Mouse (Mus musculus): Measurements from ENCODE around the gene Tmem213. TPM values are rescaled to one million over a fixed set of nuclear protein-coding genes. Genes with fewer than 3 reads are reported as not detected.

Tmem213 gene
- polyA plus RNA-seq (2012; ENCODE audit: insufficient read depth, insufficient read length, low replicate concordance, missing spikeins) = not detected in 2 replicates

- WGBS = 60% methylated on average over 9 of the region's 9 CpGs
- H3K4me1 ChIP-seq (ENCODE audit: control insufficient read depth, insufficient read depth, low read length) = peaks cover 4% of the 10 kb centered on the region
- TF ChIP-seq CTCF (IDR thresholded peaks at IDR 0.05; ENCODE audit: insufficient read depth, low read depth, low read length) = no peak
- TF ChIP-seq POLR2A (IDR thresholded peaks at IDR 0.05; ENCODE audit: insufficient read depth, low read depth, low read length) = no peak
- no peak within 1 kb of the TSS for H3K4me3 ChIP-seq (ENCODE audit: insufficient read depth, low read depth, low read length)
- H3K27ac ChIP-seq (ENCODE audit: insufficient read depth, low read depth, low read length) = no peak within 1 kb of the TSS
Observed at GRCm38 (mm10) chr6:38109160-38109795, at the start of gene Tmem213. Gene Tmem213 (plus strand): TSS chr6:38109255.

GRCm38 (mm10) chr6:38064621-38065020 is 44.4 kb upstream of the Tmem213 start:
- Histone ChIP-seq H3K4me3 (ENCODE audit: insufficient read depth, low read depth, low read length) (no peak overlapping the region), H3K27ac (ENCODE audit: insufficient read depth, low read depth, low read length) (no peak overlapping the region), H3K4me1 (ENCODE audit: control insufficient read depth, insufficient read depth, low read length) (peaks cover 7% of the 10 kb centered on the region)
- TF ChIP-seq POLR2A (IDR thresholded peaks at IDR 0.05; ENCODE audit: insufficient read depth, low read depth, low read length) (no peak), CTCF (IDR thresholded peaks at IDR 0.05; ENCODE audit: insufficient read depth, low read depth, low read length) (no peak)
- 77% methylated on average over 2 of the region's 2 CpGs for whole genome bisulfite sequencing

DNA sequence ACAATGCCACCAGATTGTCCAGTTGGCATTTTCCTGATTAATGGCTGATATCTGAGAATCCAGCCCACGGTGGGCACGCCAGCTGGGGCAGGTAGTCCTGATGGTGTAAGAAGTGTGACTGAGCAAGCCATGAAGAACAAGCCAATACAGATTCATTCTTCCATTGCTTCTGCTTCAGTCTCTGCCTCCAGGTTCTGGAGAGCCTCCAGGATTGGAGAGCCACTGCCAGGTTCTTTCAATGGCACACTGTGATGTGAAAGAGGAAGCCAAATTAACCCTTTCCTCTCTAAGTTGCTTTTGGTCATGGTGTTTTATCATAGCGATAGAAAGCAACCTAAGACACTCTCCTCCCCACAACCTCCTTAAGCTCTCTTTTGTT is 43.9 kb upstream of the Tmem213 start:
- no peak overlapping the region for H3K4me3 ChIP-seq (ENCODE audit: insufficient read depth, low read depth, low read length)
- WGBS = 53% methylated on average over 3 of the region's 3 CpGs
- H3K27ac ChIP-seq (ENCODE audit: insufficient read depth, low read depth, low read length) = no peak overlapping the region
- H3K4me1 ChIP-seq (ENCODE audit: control insufficient read depth, insufficient read depth, low read length) = peaks cover 7% of the 10 kb centered on the region
- no peak for TF ChIP-seq CTCF (IDR thresholded peaks at IDR 0.05; ENCODE audit: insufficient read depth, low read depth, low read length)
- TF ChIP-seq POLR2A (IDR thresholded peaks at IDR 0.05; ENCODE audit: insufficient read depth, low read depth, low read length) = no peak

- 46% methylated on average over 11 of the region's 11 CpGs for WGBS
- TF ChIP-seq POLR2A (IDR thresholded peaks at IDR 0.05; ENCODE audit: insufficient read depth, low read depth, low read length) (no peak), CTCF (IDR thresholded peaks at IDR 0.05; ENCODE audit: insufficient read depth, low read depth, low read length) (no peak)
- Histone ChIP-seq H3K4me3 (ENCODE audit: insufficient read depth, low read depth, low read length) (no peak overlapping the region), H3K27ac (ENCODE audit: insufficient read depth, low read depth, low read length) (no peak overlapping the region), H3K4me1 (ENCODE audit: control insufficient read depth, insufficient read depth, low read length) (peaks cover 7% of the 10 kb centered on the region)
Observed at GRCm38 (mm10) chr6:38065501-38066122, 43.4 kb upstream of the Tmem213 start.

GRCm38 (mm10) chr6:38066215-38066614 is 42.8 kb upstream of the Tmem213 start:
- Histone ChIP-seq H3K4me3 (ENCODE audit: insufficient read depth, low read depth, low read length) (no peak overlapping the region), H3K4me1 (ENCODE audit: control insufficient read depth, insufficient read depth, low read length) (peaks cover 7% of the 10 kb centered on the region), H3K27ac (ENCODE audit: insufficient read depth, low read depth, low read length) (no peak overlapping the region)
- whole genome bisulfite sequencing = 1% methylated on average over 5 of the region's 5 CpGs
- TF ChIP-seq CTCF (IDR thresholded peaks at IDR 0.05; ENCODE audit: insufficient read depth, low read depth, low read length) (0 out of 2 replicates have a peak, but pooled peaks have one; percentile 22), POLR2A (IDR thresholded peaks at IDR 0.05; ENCODE audit: insufficient read depth, low read depth, low read length) (no peak)

DNA sequence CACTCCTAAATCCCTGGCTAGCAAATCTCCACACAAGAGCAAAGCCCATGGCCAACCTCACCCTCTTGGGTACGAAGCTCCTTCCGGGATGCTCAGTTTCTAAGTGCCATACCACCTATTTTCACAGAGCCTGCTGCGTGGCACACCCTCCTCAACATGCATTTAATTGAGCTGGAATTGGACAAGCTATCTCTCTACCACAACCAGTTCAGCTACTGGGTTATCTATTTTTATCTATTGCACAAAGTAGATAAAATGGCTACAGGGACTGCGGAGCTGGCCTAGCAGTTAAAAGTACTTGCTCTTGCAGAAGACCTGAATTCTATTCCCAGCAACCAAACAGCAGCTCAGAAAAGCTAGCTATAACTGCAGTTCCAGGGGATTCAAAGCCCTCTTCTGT is 37.8 kb upstream of the Tmem213 start:
- WGBS = 88% methylated on average over 4 of the region's 4 CpGs
- TF ChIP-seq CTCF (IDR thresholded peaks at IDR 0.05; ENCODE audit: insufficient read depth, low read depth, low read length) = no peak
- no peak for TF ChIP-seq POLR2A (IDR thresholded peaks at IDR 0.05; ENCODE audit: insufficient read depth, low read depth, low read length)
- H3K27ac ChIP-seq (ENCODE audit: insufficient read depth, low read depth, low read length) = no peak overlapping the region
- no peak overlapping the region for H3K4me3 ChIP-seq (ENCODE audit: insufficient read depth, low read depth, low read length)
- peaks cover under 1% of the 10 kb centered on the region; the same call in 1 of the 2 replicates for H3K4me1 ChIP-seq (ENCODE audit: control insufficient read depth, insufficient read depth, low read length)

GRCm38 (mm10) chr6:38072137-38072796 is 36.8 kb upstream of the Tmem213 start:
- H3K4me1 ChIP-seq (ENCODE audit: control insufficient read depth, insufficient read depth, low read length) = no peaks in the 10 kb centered on the region
- no peak overlapping the region for H3K4me3 ChIP-seq (ENCODE audit: insufficient read depth, low read depth, low read length)
- H3K27ac ChIP-seq (ENCODE audit: insufficient read depth, low read depth, low read length) = no peak overlapping the region
- 84% methylated on average over 5 of the region's 5 CpGs for WGBS
- TF ChIP-seq CTCF (IDR thresholded peaks at IDR 0.05; ENCODE audit: insufficient read depth, low read depth, low read length) = no peak
- TF ChIP-seq POLR2A (IDR thresholded peaks at IDR 0.05; ENCODE audit: insufficient read depth, low read depth, low read length) = no peak

DNA sequence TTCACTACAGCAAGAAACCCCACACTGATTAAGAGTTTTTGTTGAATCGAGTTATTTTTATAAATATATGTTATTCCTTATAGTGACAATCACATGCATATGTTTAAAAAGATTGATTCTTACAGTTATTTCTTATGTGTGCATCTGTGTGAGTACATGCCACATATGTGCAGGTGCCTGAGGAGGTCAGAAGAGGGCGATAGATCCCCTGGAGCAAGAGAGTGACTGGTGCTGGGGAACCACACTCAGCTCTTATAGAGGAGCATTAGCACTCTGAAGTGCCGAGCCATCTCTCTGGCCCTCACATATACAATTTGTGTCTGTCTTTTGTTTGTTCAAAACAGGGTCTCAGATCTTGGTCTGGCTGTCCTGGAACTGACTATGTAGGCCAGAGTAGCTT is 35.5 kb upstream of the Tmem213 start:
- WGBS = 91% methylated on average over 3 of the region's 3 CpGs
- Histone ChIP-seq H3K27ac (ENCODE audit: insufficient read depth, low read depth, low read length) (no peak overlapping the region), H3K4me1 (ENCODE audit: control insufficient read depth, insufficient read depth, low read length) (no peaks in the 10 kb centered on the region), H3K4me3 (ENCODE audit: insufficient read depth, low read depth, low read length) (no peak overlapping the region)
- no peak for TF ChIP-seq CTCF (IDR thresholded peaks at IDR 0.05; ENCODE audit: insufficient read depth, low read depth, low read length)
- no peak for TF ChIP-seq POLR2A (IDR thresholded peaks at IDR 0.05; ENCODE audit: insufficient read depth, low read depth, low read length)

- TF ChIP-seq POLR2A (IDR thresholded peaks at IDR 0.05; ENCODE audit: insufficient read depth, low read depth, low read length) = no peak
- TF ChIP-seq CTCF (IDR thresholded peaks at IDR 0.05; ENCODE audit: insufficient read depth, low read depth, low read length) = no peak
- Histone ChIP-seq H3K27ac (ENCODE audit: insufficient read depth, low read depth, low read length) (no peak overlapping the region), H3K4me1 (ENCODE audit: control insufficient read depth, insufficient read depth, low read length) (no peaks in the 10 kb centered on the region), H3K4me3 (ENCODE audit: insufficient read depth, low read depth, low read length) (no peak overlapping the region)
- 78% methylated on average over 4 of the region's 4 CpGs for WGBS
Observed at GRCm38 (mm10) chr6:38080364-38080763, 28.7 kb upstream of the Tmem213 start.
